Mouse (Mus musculus) forebrain, embryonic 11.5 days (tissue): ENCODE data around the gene Rem1. TPM values are rescaled to one million over a fixed set of nuclear protein-coding genes. Genes with fewer than 3 reads are reported as not detected.

Experiments
- ATAC-seq: fragments of 200-750 bp; cut with Nextera tagmentation; replicated peaks from 2 replicates; pipeline ENCODE4 v1.8.0; 2017; ENCODE audit warnings: moderate TSS enrichment; ENCODE audit not compliant: low FRiP score
- DNase-seq: peaks from one replicate; pipeline ENCODE4 v3.0.0-alpha.2; 2017; ENCODE audit warnings: low spot score
- H3K27ac ChIP-seq: fragments of 300-500 bp; sonication (generic); 2 replicates; pipeline ENCODE4 v1.5.1; 2014; ENCODE audit warnings: low read depth, low read length
- H3K27me3 ChIP-seq: fragments of 300-500 bp; sonication (generic); 2 replicates; pipeline ENCODE4 v1.6.1; 2014; ENCODE audit warnings: mild to moderate bottlenecking, low read length, mixed read lengths; ENCODE audit not compliant: control insufficient read depth, insufficient read depth
- H3K36me3 ChIP-seq: fragments of 300-500 bp; sonication (generic); 2 replicates; pipeline ENCODE4 v1.6.1; 2014; ENCODE audit warnings: mild to moderate bottlenecking, low read length, moderate library complexity, mixed read lengths; ENCODE audit not compliant: control insufficient read depth, insufficient read depth
- H3K4me1 ChIP-seq: fragments of 300-500 bp; sonication (generic); replicated peaks from 2 replicates; pipeline ENCODE4 v1.6.1; 2014; ENCODE audit warnings: low read length, mixed read lengths; ENCODE audit not compliant: control insufficient read depth, insufficient read depth
- H3K4me2 ChIP-seq: fragments of 300-500 bp; sonication (generic); 2 replicates; pipeline ENCODE4 v1.6.1; 2014; ENCODE audit warnings: low read depth, mild to moderate bottlenecking, low read length, moderate library complexity, mixed read lengths; ENCODE audit not compliant: severe bottlenecking
- H3K4me3 ChIP-seq: fragments of 300-500 bp; sonication (generic); 2 replicates; pipeline ENCODE4 v1.5.1; 2014; ENCODE audit warnings: low read depth, low read length
- H3K9ac ChIP-seq: fragments of 300-500 bp; sonication (generic); 2 replicates; pipeline ENCODE4 v1.6.1; 2014; ENCODE audit warnings: low read length
- H3K9me3 ChIP-seq: fragments of 300-500 bp; sonication (generic); 2 replicates; pipeline ENCODE4 v1.6.1; 2016; ENCODE audit warnings: low read length, mixed read lengths; ENCODE audit not compliant: control insufficient read depth
- WGBS: fragments of 180-500 bp; shearing (Covaris S2); extraction: QIAGEN DNeasy Blood & Tissue Kit; methylation state at CpG from one replicate; pipeline ENCODE4 v1.1.7; 2014; 5-methylcytosine and 5-hydroxymethylcytosine counted together
- polyA plus RNA-seq: library from polyadenylated mRNA; unstranded; fragments of >200 nt; fragmentation: Nextera tagmentation; extraction: Ambion mirVana; gene quantifications from 2 replicates; pipeline ENCODE4 v1.2.1, GENCODE M21; 2014

The Rem1 gene
- polyA plus RNA-seq, 1 experiment from 2014 or later: 0.21 TPM

DNA sequence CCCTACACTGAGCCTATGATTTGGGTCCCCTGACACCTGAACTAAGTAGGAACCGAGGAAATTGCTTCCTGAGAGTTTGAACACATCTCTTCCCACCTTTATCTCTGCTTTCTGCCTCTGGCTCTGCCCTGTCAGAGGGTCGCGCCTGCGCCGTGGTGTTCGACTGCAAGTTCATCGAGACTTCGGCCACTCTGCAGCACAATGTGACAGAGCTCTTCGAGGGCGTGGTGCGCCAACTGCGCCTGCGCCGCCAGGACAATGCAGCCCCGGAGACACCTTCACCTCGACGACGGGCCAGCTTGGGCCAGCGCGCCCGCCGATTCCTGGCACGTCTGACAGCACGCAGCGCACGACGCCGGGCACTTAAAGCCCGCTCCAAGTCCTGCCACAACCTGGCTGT, 7.6 kb downstream of the Rem1 start:
- H3K9me3 ChIP-seq: no peaks in the 10 kb centered on the region
- no peak for DNase-seq
- no peaks in the 10 kb centered on the region for H3K4me1 ChIP-seq
- H3K4me2 ChIP-seq: no peak overlapping the region
- peaks cover 2% of the 10 kb centered on the region; the same call in 1 of the 2 replicates for H3K27me3 ChIP-seq
- 79% methylated on average over 29 of the region's 29 CpGs for WGBS
- H3K9ac ChIP-seq: no peak overlapping the region
- H3K27ac ChIP-seq: no peak overlapping the region
- no peaks in the 10 kb centered on the region for H3K36me3 ChIP-seq
- ATAC-seq: no peak
- H3K4me3 ChIP-seq: no peak overlapping the region

DNA sequence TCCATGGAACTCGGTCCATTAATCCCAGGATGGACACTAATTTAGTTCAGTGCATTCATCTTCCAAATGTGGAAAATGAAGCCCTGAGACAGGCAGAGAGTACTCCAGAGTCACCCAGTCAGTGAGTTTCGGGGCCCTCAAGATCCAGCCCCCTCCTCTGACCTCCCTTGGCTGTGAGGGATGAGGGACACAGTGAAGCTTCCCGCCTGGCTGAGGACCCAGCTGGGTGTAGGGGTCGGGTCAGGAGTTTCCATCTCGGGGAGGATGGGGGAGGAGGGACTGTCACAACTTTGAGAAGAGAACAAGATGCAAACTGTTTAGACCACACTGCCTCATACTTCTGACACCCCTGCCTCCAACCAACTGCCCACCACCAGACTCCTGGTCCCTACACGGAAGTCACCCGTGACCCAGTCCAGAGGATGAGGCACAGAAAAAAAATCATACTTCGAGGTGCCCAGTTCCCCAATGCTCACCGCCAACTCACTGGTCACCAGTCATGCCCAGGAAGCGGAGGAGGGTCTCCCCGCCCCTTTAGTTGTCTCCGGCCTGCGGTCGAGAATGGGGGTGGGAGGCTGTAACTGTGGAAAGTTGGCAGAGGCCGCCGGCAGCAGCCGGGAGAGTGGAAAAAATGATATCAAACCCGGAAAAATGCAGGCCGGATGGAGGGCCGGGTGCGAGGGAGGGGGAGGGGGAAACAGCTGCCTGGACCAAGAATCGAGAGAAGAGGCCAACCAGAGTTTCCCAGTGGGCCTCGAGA, 9.7 kb downstream of the Rem1 start:
- H3K4me3 ChIP-seq: no peak overlapping the region
- H3K4me2 ChIP-seq: no peak overlapping the region
- H3K36me3 ChIP-seq: no peaks in the 10 kb centered on the region
- 85% methylated on average over 23 of the region's 23 CpGs for WGBS
- ATAC-seq (no peak), DNase-seq (no peak)
- H3K27me3 ChIP-seq: peaks cover 2% of the 10 kb centered on the region; the same call in 1 of the 2 replicates
- H3K9me3 ChIP-seq: no peaks in the 10 kb centered on the region
- no peak overlapping the region for H3K9ac ChIP-seq
- H3K27ac ChIP-seq: no peak overlapping the region
- H3K4me1 ChIP-seq: peaks cover 3% of the 10 kb centered on the region; the same call in 1 of the 2 replicates

DNA sequence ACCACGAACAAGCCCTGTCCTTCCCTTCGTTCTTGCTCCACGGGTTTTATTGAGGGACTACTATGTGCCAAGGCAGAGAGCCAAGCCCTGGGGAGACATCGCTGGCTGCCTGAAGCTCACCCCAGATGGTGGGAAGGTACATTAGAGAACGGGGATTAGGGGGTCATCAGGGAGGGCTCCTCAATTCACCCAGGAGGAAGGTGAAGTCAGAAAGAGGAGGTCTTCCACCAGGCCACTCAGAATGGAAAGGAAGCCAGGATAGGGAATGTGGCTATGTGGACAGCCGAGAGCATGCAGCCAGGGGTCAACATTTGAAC, 10.2 kb downstream of the Rem1 start:
- DNase-seq (no peak), ATAC-seq (no peak)
- Histone ChIP-seq H3K9me3 (no peaks in the 10 kb centered on the region), H3K4me1 (peaks cover 3% of the 10 kb centered on the region; the same call in 1 of the 2 replicates), H3K27ac (no peak overlapping the region), H3K4me2 (no peak overlapping the region), H3K9ac (no peak overlapping the region), H3K36me3 (no peaks in the 10 kb centered on the region), H3K4me3 (no peak overlapping the region), H3K27me3 (peaks cover 2% of the 10 kb centered on the region; the same call in 1 of the 2 replicates)
- 90% methylated on average over 6 of the region's 6 CpGs for WGBS

DNA sequence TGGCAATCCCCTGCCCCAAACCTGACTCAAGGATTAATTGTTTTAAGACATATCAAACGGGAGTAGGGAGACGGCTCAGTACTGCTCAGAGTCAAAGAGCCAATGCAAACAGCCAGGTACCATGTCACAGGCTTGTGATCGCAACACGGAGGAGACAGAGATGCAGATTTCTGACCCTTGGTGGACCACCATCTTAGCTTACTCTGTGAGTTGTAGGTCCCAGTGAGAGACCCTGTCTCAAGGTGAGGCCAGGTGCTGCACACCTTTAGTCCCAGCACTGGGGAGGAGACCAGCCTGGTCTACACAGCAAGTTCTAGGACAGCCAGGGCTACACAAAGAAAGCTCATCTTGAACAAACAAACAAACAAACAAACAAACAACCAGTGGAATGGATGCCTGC, 10.6 kb downstream of the Rem1 start:
- DNase-seq (no peak), ATAC-seq (no peak)
- whole genome bisulfite sequencing: 83% methylated on average over 4 of the region's 4 CpGs
- no peak overlapping the region for H3K27ac ChIP-seq
- no peak overlapping the region for H3K4me2 ChIP-seq
- H3K9me3 ChIP-seq: no peaks in the 10 kb centered on the region
- H3K9ac ChIP-seq: no peak overlapping the region
- H3K36me3 ChIP-seq: no peaks in the 10 kb centered on the region
- H3K27me3 ChIP-seq: peaks cover 2% of the 10 kb centered on the region; the same call in 1 of the 2 replicates
- no peak overlapping the region for H3K4me3 ChIP-seq
- peaks cover 3% of the 10 kb centered on the region; the same call in 1 of the 2 replicates for H3K4me1 ChIP-seq

DNA sequence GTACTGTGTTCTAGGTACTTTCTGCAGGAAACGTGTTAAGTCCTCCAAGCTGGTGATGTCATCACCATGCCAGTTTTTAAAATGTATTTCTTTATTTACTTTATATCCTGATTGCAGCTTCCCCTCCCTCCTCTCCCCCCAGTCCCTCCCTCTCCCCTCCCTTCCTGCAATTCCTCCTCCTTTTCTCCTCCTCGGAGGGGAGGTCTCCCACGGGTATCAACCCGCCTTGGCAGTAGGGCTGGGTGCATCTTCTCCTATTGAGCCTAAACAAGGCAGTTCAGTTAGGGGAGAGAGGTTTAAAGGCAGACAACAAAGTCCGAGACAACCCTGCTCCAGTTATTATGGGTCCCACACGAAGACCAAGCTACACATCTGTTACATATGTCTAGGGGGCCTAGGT, 12.1 kb downstream of the Rem1 start:
- no peak for ATAC-seq

DNA sequence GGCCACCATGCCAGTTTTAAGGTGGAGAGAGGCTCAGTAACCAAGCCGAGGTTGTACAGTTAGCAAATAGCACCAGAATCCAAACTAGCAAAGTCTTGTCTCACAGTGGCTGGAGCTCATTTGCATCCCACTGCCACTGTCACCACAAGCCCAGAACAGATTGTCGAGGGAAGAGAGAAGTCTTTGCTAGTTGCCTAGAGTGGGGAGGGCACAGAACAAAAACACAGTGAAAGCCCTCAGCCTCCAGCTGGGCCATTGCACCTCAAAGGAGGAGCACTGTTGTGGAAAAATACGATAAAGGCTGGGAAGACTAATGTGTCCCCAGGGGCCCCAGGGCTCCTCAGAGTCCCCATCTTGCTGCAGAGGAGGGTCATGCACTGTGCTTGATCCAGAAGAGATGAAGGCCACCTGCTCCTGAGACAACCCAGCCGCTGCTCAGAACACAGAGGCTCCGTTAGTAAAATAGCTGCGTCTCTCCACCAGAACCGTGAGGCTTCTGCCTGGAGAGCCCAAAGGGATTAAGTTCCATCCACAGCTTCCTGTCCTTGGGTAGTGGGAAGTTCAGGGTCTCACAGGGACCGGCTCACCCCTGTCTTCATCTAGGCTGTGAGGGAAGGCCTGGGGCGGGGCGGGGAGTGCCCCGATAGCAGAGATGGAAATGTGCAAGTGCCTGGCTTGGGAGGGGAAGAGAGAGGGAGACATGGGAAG, 12.8 kb downstream of the Rem1 start:
- ATAC-seq (peak; percentile 56), DNase-seq (no peak)
- Histone ChIP-seq H3K27me3 (no peaks in the 10 kb centered on the region), H3K9me3 (no peaks in the 10 kb centered on the region), H3K4me1 (peaks cover 3% of the 10 kb centered on the region; the same call in 1 of the 2 replicates), H3K27ac (peak overlapping the region; percentile 41; the same call in 1 of the 2 replicates), H3K9ac (peak overlapping the region; percentile 12; the same call in 1 of the 2 replicates), H3K4me3 (no peak overlapping the region), H3K4me2 (0 out of 2 replicates have a peak overlapping the region, but pooled peaks have one; percentile 18), H3K36me3 (no peaks in the 10 kb centered on the region)
- WGBS: 18% methylated on average over 11 of the region's 11 CpGs

More for the DNA sequence above, 12.1 kb downstream of the Rem1 start:
- Histone ChIP-seq H3K27me3 (no peaks in the 10 kb centered on the region), H3K4me3 (no peak overlapping the region), H3K4me1 (peaks cover 3% of the 10 kb centered on the region; the same call in 1 of the 2 replicates), H3K9ac (no peak overlapping the region), H3K9me3 (no peaks in the 10 kb centered on the region), H3K27ac (no peak overlapping the region), H3K4me2 (no peak overlapping the region), H3K36me3 (no peaks in the 10 kb centered on the region)
- WGBS: 71% methylated on average over 6 of the region's 6 CpGs
- DNase-seq: no peak

DNA sequence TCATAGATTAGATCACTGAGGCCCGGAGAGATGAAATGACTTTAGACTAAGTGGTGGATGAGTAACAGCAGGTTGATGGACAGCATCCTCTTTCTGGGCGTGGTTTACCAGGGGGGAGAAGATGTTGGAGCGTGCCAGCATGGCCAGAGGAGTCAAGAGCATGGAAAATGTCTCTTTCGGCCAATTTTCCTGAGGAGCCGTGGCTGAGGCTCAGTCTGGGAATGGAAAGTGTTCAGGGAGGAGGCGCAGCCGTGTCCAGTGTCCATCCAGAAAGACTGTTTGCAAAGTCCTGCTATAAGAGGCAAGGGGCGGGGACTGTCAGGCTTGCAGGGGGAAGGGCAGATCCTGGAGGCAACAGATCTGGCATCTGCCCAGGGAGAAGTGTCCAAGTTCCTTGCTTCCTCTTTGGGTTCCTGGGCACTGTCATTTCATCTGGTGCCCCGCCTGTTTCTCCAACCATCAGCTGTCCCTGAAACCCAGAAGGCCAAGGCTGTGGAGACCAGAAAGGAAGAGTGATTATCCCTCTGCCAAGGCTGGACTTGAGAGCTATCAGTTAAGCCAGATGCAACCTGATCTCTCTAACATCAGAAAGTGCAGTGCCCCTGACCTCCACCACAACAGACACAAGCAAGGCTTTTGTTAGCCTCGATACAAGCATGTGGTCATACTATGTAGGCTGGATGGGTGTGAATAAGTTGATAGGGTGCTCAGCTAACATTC, 26.3 kb downstream of the Rem1 start:
- no peak overlapping the region for H3K27ac ChIP-seq
- H3K4me3 ChIP-seq: no peak overlapping the region
- 83% methylated on average over 10 of the region's 10 CpGs for WGBS

DNA sequence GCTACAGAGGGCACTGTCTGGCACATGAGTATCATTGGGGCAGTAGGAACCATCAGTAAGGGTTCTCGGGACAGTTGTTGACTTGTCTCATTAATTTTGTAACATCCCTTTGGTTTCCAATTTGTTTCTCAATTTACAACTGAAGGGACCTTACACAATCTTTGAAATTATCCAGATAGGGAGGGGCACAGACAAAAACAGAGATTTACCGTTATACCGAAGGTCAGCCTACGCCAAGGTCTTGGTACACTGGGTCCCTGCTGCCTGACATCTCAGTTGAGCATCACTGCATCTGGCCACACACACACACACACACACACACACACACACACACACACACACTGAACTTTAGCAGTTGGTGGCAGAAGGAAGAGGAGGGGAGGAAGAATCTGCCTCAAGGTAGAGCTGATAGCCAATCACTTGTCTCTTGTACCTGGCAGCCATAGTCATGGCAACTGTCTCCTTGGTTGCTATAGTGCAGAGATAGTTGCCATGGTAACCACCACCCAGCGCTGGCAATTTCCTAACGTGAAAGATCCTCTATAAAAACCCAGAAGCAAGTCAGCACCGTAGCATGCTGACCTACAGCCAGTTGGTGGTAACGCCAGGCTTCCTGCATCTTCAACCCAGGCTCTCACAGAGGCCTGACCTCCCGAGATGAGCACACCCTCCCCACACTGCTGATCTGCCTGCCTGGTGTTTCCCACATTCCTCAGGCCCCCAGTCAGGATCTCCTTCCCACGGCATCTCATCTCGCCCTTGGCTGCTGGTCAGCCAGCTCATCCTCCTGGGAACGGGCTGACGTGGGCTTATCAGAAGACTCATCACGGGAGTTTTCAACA, 27.3 kb downstream of the Rem1 start:
- DNase-seq (no peak), ATAC-seq (no peak)
- Histone ChIP-seq H3K4me2 (no peak overlapping the region), H3K4me1 (no peaks in the 10 kb centered on the region), H3K27me3 (no peaks in the 10 kb centered on the region), H3K27ac (no peak overlapping the region), H3K9ac (no peak overlapping the region), H3K36me3 (no peaks in the 10 kb centered on the region), H3K9me3 (no peaks in the 10 kb centered on the region), H3K4me3 (no peak overlapping the region)
- 58% methylated on average over 14 of the region's 14 CpGs for WGBS

More for the DNA sequence above, 26.3 kb downstream of the Rem1 start:
- Histone ChIP-seq H3K27me3 (no peaks in the 10 kb centered on the region), H3K36me3 (no peaks in the 10 kb centered on the region), H3K9me3 (no peaks in the 10 kb centered on the region), H3K4me2 (no peak overlapping the region), H3K4me1 (no peaks in the 10 kb centered on the region), H3K9ac (no peak overlapping the region)
- ATAC-seq (no peak), DNase-seq (no peak)
